Mouse (Mus musculus): Measurements from ENCODE around the gene Cryba4.

Gene Cryba4

DNA sequence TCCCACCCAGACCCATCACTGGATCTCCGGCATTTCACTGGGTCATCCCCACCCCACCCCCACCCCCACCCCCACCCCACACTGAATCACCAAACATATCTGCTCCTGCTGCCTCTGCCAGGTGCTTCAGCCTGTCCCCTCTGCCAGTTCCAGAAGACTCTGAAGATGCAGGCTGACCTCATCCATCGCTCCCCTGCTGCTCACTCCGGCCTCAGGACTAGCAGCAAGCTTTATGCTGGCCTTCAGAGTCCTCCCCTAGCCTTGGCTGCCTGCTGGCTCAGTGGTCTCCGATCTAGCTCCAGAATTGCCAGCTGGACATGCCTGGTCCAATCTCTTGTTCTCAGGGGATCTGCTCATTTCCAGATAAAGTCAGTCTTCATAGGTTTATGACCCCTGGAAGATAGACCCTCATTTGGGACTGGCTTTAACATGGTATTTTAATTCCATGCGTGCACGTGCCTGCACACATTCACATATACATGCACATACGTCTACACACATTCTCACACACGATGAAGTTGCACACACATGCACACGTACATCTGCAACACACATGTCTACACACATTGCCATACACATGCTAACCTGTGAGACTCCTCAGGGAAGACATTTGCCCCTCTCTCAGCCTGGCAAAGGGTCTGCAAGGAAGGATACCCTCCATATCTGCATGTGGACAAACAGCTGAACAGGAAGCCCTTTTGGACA, 14.3 kb downstream of the Cryba4 start:
- DNase-seq (ENCODE audit: low read depth, low spot score), result no peak

DNA sequence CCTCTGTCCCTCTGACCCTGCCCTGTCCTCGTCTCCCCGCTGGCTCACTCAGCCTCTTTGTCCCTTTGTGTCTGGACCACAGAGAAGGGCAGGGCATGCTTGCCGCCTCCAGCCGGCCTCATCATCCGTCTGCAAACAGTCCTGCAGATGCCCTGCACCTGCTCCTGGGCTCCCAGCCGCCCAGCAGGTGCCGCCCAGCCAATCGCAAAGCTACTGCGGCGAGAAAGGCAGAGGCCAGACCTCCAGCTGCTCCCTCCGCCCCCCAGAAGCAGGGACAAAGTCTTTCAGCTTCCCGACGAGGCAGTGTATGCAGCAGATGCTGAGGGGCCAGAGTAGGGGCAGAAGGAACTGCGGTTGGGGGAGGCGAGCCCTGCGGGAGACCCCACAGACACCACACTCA, 14.9 kb downstream of the Cryba4 start:
- no peak for DNase-seq (ENCODE audit: low read depth, low spot score)

DNA sequence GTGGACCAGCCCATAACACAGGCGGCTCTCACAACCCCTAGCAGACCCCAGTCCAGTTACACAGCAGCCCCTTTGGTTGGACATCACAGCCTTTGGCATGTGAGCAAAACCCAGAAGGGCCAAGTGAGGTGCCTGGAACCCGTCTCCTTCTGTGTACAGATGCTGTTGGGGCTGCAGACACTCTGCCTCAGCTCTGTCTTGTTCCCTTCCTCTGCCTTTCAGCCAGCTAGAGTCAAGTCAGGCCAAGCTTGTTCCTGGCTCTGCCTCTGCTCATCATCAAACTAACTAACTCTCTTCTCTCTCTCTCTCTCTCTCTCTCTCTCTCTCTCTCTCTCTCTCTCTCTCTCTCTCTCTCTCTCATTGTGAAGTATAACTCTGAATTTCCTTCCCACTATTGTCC, 15.7 kb downstream of the Cryba4 start:
- DNase-seq (ENCODE audit: low read depth, low spot score), result no peak

DNA sequence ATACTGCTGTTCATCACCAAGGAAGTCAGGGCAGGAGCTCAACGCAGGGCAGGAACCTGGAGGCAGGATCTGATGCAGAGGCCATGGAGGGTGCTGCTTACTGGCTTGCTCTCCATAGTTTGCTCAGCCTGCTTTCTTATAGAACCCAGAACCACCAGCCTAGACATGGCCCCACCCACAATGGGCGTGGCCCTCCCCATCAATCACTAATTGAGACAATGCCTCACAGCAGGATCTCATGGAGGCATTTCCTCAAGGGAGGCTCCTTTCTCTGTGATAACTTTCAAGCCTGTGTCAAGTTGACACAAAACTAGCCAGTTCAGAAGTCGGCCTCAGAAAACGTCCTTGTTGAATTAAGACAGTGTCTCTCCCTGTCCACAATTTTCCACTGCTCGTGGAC, 16.5 kb downstream of the Cryba4 start:
- DNase-seq (ENCODE audit: low read depth, low spot score), result peak; percentile 92

DNA sequence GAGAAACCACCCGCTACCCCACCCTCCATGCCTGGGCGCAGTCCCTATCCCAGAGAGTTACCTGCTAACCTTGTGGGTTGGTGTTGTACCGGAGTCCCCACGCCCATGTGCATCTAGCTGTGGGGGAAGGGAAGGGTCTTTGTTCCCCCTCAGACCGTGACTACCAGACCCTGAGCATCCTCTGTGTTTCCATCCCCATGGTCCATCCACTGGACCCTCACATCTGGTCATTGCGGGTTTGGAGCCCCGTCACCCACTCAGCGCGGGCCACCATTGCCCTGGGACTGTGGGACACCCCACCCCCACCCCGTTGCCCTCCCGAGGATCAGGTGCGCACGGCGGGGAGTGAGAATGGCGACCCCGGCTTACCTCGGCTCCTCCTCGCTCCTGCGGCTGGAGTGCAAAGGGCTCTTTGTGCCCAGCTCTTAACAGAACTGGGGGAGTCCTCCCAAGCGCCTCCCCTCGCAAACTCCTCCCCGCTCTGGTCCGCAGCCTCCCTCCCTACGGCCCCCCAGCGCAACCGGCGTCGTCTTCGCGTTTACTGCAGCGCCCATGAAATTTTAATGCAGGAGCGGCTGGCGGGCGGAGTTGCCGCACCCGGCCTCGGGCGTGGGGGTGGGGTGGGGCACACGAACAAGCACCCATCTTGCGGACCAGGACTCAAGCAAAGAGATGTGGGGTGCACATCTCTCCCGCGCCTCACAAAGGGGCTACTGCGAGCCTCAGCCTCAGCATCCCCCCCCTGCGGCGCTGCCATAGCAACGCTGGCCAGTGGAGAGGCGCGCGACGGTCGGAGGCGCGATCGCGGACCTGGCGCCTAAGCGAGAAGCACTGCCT, 23.9 kb downstream of the Cryba4 start:
- peak; percentile 56 for DNase-seq (ENCODE audit: low read depth, low spot score)

DNA sequence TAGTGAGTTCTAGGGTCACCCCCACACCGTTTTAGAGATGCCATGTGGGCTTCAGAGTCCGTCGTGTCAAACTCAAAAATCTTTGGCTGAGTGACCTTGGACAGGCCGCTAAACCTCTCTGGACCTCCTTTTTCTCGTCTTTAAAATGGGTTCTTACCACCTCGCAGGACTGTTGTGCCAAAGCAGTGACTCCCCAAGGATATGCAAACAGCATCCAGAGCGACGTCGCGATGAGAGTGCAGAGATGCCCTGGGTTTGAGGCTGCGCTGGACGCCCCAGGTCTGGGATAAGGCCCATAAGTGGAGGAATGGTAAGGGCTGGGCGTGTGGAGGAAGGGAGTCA, 24.4 kb downstream of the Cryba4 start:
- DNase-seq (ENCODE audit: low read depth, low spot score), result no peak

DNA sequence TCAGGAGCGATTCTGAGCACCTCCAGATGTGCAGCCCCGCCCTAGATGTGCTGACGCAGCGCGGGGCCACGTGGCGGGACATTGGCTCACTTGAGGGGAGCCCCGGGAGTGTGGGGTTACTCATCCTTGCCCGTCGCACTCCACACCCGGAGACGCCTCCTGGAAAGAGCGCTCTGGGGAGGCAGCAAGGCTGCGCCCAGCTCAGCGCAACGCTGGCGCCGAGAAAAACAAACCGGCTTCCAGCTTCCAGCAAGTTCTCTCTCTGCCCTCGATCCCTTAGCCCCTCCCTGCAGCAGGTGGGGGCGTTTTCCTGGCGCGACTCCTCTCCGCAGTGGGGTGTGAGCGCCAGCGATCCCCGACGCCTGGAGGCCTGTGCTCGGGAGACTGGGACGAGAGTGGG, 25.0 kb downstream of the Cryba4 start:
- no peak for DNase-seq (ENCODE audit: low read depth, low spot score)

DNA sequence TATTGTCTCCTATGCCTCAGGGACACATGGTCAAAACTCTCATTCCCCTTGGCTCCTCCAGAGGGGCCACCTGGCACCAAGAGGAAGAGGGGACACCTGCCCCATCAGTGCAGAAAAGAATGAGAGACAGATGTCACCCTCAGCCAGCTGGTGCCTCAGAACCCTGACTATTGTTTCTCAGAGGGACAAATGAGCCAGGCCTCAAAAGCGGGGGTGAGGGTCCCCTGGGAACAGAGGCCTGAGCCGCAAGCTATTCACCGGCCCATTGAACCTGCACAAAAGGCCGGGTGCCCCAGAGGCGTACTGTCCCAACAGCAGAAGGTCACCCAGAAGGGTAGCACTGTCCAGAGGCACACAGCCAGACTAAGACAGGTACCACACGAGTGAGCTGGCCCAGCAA, 26.7 kb downstream of the Cryba4 start:
- DNase-seq (ENCODE audit: low read depth, low spot score), result no peak

DNA sequence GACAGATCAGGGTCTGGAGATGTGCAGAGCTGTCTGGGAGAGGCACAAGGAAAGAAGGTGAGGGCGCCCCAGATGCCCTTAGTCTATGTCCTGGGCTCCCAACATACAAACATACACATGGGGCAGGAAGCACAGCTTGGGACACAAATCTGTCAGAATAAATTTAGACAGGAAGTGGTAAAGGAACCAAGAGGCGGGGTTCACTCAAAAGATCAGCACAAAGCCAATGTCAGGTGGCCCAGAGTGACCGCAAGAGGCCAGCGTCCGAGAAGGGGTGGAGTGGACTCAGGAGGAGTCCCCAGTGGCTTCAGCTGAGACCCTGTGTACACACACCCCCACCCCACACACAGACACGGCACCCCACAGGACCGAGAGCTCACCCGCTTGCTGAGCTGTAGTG, 32.1 kb downstream of the Cryba4 start:
- no peak for DNase-seq (ENCODE audit: low read depth, low spot score)

DNA sequence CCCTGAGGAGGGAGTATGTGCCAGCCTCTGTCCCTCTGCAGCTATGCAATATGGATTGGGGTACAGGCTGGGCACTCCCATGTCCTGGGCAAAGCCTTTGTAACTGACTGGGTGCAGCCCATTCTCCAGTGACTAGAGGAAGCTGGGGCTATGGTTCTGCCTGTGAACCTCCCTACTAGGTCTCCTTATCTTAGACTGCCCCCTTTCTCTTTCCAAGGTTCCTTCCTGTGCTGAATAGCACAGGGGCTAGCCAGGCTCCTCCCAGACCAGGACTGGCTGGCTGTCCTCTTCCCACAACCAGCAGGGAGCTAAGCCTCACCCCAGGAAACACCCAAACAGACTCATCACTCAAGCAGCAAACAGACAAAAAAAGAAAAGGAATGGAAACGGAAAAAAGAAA, 32.9 kb downstream of the Cryba4 start:
- no peak for DNase-seq (ENCODE audit: low read depth, low spot score)

DNA sequence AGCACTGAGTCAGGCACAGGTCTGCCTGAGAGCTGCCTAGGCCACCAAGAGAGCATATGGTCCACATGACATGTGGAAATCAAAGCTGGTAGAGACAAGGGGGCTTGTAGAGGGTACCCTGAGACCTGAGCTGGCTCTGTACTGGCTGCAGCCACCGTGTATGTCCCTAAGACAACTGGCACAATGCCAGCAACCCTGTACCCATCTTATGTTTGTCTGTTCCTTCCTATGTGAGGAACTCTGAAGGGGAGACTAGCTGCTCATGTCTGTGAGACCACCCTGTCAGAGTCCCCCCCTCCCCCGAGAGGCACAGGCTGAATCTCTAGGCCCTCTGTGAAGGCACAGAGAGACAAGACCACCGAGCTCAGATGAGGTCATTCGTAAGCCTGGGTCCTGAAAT, 33.6 kb downstream of the Cryba4 start:
- no peak for DNase-seq (ENCODE audit: low read depth, low spot score)

DNA sequence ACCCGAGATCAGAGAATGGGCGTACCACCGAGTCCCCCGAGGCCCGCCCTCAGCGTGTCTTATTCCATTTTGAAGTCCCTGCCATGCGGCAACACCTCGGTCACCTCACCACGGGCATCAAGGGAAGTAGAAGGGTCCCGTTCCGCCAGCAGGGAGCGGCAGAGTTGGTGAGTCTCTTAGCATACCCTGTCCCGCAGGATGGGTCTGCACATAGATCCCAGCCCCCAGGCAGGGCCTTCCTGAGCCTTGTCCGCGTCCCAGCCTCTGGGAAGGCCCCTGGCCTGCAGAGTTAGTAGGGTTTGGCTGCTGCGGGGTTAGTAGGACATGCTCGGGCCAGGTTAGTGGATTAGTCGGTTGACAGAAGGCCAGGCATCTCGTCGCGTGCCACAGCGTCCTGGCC, 35.3 kb downstream of the Cryba4 start:
- DNase-seq (ENCODE audit: low read depth, low spot score), result no peak

DNA sequence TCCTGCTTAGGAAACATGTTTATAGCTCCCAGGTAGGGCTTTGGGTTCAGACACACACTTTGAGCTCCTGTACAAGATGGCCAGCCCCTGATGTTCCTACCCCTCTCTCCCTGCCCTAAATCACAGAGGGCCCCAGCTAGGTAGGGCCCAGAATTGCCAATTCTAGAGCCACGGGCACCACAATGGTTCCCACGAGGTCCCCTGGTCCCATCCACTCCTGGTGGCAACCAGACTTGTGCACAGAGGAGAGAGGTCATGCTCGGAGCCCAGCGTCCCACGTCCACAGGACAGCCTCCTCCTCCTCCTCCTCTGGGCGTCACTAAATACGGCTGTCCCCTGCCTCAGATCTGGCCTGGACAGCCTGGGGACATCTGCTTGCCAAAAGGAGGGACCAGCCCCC, 36.0 kb downstream of the Cryba4 start:
- DNase-seq (ENCODE audit: low read depth, low spot score), result no peak

DNA sequence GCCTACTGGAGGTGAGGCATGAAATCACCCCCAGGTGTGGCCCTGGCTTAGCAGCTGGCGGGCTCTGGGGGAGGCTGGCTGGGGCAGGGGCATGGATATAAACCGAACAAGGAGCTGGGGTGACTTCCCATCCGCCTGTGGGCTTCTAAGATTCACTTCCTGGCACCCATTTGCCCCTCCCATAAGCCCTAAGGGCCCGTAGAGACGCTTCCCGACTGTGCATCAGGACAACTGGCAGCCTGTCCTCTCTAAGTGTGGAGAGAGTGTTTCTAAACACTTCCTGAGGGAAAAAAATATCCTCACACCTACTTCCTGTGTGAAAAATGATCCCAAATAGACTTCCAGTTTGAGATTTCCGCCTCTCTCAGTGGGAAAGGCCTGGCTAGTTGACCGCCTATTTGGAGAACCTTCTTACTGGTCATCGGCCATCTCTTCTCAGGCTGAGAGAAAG, 36.5 kb downstream of the Cryba4 start:
- DNase-seq (ENCODE audit: low read depth, low spot score), result no peak

DNA sequence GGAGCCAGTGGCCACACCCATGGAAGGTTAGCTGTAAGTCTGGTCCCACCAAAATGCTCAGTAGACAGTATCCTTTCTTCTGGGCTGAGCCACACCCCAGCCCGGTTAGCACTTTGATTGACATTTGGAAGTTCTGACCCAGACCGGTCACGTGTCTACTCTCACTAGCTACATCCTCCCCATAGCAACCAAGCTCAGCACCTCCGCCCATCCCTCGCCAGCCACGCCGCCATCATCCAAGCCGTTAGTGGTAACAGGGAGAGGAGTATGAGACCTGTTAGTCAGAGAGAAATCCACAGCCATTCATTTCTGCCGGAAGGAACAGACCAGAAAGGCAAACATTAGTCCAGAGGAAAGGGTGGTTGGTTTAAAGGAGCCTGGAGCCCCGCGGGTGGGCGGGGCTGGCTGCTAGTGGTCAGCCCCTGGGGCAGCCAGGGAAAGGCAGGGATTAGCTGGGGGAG, 37.0 kb downstream of the Cryba4 start:
- DNase-seq (ENCODE audit: low read depth, low spot score), result peak; percentile 83

DNA sequence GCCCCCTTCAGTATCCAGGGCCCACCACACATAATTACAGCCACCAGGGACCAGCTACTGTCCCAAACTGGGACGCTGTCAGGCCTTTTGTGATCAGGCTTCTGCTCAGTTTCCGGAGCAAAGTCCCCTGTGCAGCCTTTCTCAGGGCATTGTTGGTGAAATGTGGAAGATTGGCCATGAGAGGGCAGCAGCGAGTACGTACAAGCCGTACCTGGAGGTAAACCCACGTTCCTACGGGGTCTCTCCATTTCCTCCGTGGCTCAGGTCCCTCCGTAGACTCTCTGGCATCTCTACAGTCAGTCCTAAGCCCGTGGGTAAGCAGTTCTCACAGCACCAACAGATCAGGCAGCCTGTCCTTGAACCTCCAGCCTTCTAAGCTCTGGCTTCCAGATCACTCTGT, 37.9 kb downstream of the Cryba4 start:
- DNase-seq (ENCODE audit: low read depth, low spot score), result peak; percentile 82

DNA sequence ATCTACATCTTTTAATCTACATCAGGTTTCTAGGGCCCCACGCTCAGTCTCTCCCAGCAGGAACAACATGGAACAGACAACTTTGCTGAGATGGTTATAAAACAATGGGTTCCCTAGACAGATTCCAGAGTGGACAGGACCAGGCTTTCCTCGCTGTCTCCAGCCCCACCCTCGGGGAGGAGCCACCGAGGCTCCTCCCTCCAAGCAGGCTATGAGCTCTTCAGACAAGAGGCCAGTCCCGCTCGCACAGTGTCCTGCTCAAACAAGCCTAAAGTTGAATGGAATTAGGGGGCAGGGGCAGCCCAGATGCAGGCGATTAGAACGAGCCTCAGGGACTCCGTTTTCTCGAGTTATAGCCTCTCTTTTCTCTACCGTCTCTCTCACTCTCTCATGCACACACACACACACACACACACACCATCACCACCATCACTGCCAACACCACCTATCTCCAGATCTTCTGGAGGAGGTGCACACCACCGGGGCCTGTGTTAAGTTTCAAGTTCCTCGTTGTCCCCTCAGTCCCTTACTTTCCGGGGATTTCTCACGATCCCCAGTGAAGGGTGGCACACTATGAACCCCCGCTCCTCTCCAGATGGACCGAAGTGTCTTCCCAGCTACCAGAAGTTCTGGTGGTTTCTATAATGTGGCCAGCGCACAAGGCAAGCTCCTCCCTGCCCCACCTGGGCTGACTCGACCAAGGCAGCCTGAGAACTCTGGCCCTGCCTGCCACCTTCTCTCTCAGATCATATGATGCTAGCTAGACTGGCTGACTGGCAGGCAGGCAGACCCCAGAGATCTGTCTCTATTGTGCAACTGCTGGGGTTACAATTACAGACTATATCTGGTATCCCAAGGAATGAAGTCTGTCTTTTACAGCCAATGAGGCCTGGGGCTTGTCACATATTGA, 38.7 kb downstream of the Cryba4 start:
- DNase-seq (ENCODE audit: low read depth, low spot score), result peak; percentile 49

DNA sequence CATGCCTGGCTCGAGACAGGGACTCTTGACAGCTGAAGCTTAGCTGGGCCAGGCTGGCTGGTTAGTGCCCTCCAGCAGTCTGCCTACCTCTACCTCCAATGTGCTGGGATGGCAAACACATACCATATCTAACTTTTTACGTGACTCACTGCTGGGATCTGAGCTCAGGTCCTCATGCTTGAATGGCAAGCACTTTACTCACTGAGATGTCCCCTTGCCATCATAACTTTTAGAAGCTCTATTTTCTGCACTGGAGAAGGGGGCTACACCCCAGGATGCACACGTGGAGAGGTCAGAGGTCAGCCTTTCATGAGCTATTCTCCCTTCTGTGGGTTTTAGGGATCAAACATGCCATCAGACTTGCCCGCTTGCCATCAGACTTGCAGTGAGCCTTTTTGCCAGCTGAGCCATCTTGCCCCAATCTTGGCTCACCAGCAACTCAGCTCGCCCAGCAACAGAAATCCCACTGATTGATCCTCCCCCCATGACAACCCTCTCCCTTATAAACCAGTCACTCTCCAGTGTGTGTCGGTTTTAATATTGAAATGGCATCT, 39.5 kb downstream of the Cryba4 start:
- DNase-seq (ENCODE audit: low read depth, low spot score), result no peak

DNA sequence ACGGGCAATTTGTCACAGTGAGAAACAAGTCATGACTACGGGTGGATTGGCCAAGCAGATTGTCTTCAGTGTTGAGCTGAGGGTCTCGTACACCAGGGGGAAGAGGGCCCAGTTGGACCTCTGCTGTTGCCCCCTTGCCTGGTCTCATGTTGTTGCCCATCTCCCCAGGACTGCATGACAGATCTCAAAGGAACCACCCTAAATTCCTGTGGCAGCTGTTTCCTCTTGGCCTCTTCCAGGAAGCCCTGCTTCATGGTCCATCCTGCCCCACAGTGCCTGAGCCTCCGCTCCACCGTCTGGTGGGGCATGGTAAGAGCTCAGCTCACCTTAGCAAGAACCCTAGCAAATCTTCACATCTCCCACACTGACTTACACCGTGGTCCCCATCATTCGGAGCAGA, 40.4 kb downstream of the Cryba4 start:
- DNase-seq (ENCODE audit: low read depth, low spot score), result no peak

DNA sequence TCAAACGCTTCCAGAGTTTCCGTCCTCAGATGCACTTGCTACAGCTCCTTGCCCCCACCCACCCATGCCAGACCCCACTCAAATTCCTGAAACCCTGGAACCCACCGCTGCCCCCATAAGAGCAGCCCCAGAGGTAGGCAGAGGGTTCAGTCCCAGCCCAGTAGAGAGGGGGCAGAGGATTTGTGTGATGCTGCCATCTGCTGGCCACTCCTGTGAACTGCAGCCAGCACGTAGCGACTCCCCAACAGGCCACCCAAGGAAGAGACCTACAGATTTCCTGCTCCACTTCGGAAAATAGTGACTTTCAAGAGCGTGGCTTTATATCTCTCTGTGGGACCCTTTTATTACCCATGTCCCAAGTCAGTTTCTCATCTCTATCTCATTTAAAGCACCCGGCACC, 42.2 kb downstream of the Cryba4 start:
- DNase-seq (ENCODE audit: low read depth, low spot score), result peak; percentile 73

DNA sequence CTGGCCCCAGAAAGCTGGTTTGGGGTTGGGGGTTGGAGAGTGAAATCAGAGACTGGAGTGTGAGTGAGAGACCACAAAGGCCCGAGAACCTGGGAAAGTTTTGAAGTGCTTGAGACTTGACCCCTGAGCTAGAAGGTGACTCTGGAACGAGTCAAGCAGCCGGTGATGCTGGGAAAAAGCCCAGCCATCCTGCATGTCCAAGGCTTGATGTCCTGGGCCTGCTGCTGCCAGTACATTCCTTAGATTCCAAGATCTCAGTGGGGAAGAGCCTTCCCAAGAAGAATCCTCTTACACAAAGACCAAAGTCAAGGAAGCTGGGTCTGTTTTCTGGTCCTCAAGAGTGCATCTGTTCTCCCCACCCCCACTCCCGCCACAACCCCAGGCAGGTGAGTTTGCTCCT, 44.0 kb downstream of the Cryba4 start:
- DNase-seq (ENCODE audit: low read depth, low spot score), result peak; percentile 81

Measured in R1 (cell line).